ENCODE assay signal across 9 mouse cellular contexts in genomic region chr12:112151244-112151979, GRCm38 (mm10). TPM values are rescaled to one million over a fixed set of nuclear protein-coding genes. Genes with fewer than 3 reads are reported as not detected.
DNase-seq lines count a peak whose midpoint lies in the region; ATAC-seq and TF ChIP-seq lines count a peak whose summit lies in the region.
"Had no signal": no experiment of that assay in that cellular context is flagged by ENCODE, and none has a peak within 500 bp of the region (broad histone marks: within the 10 kb centered on the region; RNA-seq: fewer than 3 reads in every experiment).

No protein-coding gene starts in this region.

- H3K36me3 ChIP-seq in hindbrain, embryonic 13.5 days, result no peaks in the 10 kb centered on the region
- no peaks in the 10 kb centered on the region for H3K36me3 ChIP-seq in hindbrain, embryonic 16.5 days (ENCODE audit: control insufficient read depth, insufficient read depth, low read length)
- no peaks in the 10 kb centered on the region for H3K36me3 ChIP-seq in heart, adult 2 months (ENCODE audit: control insufficient read depth, insufficient read depth, low read length)
- H3K36me3 ChIP-seq in midbrain, embryonic 15.5 days (replicated peaks), result no peaks in the 10 kb centered on the region

- H3K9ac ChIP-seq in hindbrain, embryonic 13.5 days, result peak overlapping the region; percentile 43
- H3K9ac ChIP-seq in hindbrain, embryonic 16.5 days (ENCODE audit: low read depth, low read length), result no peak overlapping the region
- 0 out of 2 replicates have a peak overlapping the region, but pooled peaks have one; percentile 7 for H3K9ac ChIP-seq in heart, adult 2 months (ENCODE audit: low read depth, low read length)
- H3K9ac ChIP-seq in midbrain, embryonic 15.5 days, result no peak overlapping the region

- H3K4me2 ChIP-seq in hindbrain, embryonic 13.5 days, result 0 out of 2 replicates have a peak overlapping the region, but pooled peaks have one; percentile 6
- no peak overlapping the region for H3K4me2 ChIP-seq in hindbrain, embryonic 16.5 days (ENCODE audit: low read length)
- H3K4me2 ChIP-seq in midbrain, embryonic 15.5 days, result peak overlapping the region; percentile 11; the same call in 1 of the 2 replicates

- WGBS in hindbrain, embryonic 13.5 days, result 46% methylated on average over 12 of the region's 12 CpGs
- WGBS in hindbrain, embryonic 16.5 days, result 46% methylated on average over 12 of the region's 12 CpGs
- WGBS in heart, adult 2 months, result 49% methylated on average over 12 of the region's 12 CpGs
- WGBS in midbrain, embryonic 15.5 days, result 41% methylated on average over 12 of the region's 12 CpGs

- peak; percentile 60 to 68 for DNase-seq in heart, adult 2 months
- DNase-seq in kidney, postnatal 4 days, result peak; percentile 73 to 84
- no peak for DNase-seq in layer of hippocampus, adult 9-10 months (ENCODE audit: low spot score)
- DNase-seq in spleen, postnatal 36 days (ENCODE audit: low spot score in 2 of 2), result no peak
- DNase-seq in frontal cortex, postnatal 10 days (ENCODE audit: low spot score in 2 of 2), result no peak

- H3K4me3 ChIP-seq in hindbrain, embryonic 13.5 days, result no peak overlapping the region
- H3K4me3 ChIP-seq in hindbrain, embryonic 16.5 days (ENCODE audit: low read length), result no peak overlapping the region
- no peak overlapping the region for H3K4me3 ChIP-seq in heart, adult 2 months
- no peak overlapping the region for H3K4me3 ChIP-seq in midbrain, embryonic 15.5 days

- TF ChIP-seq CTCF in heart, adult 2 months (IDR thresholded peaks at IDR 0.05), result no peak

- 0 out of 2 replicates have a peak overlapping the region, but pooled peaks have one; percentile 30 for H3K27ac ChIP-seq in hindbrain, embryonic 13.5 days
- H3K27ac ChIP-seq in hindbrain, embryonic 16.5 days (ENCODE audit: low read depth, low read length), result no peak overlapping the region
- peak overlapping the region; percentile 55 for H3K27ac ChIP-seq in heart, adult 2 months
- H3K27ac ChIP-seq in midbrain, embryonic 15.5 days, result no peak overlapping the region

- no peaks in the 10 kb centered on the region for H3K9me3 ChIP-seq in hindbrain, embryonic 13.5 days
- no peaks in the 10 kb centered on the region for H3K9me3 ChIP-seq in hindbrain, embryonic 16.5 days (ENCODE audit: control insufficient read depth, low read length)
- no peaks in the 10 kb centered on the region for H3K9me3 ChIP-seq in midbrain, embryonic 15.5 days

- peaks cover 78% of the 10 kb centered on the region for H3K27me3 ChIP-seq in hindbrain, embryonic 13.5 days
- peaks cover 14% of the 10 kb centered on the region for H3K27me3 ChIP-seq in hindbrain, embryonic 16.5 days (replicated peaks; ENCODE audit: control insufficient read depth, insufficient read depth, low read length)
- H3K27me3 ChIP-seq in heart, adult 2 months (ENCODE audit: control insufficient read depth, insufficient read depth, low read length), result peaks cover under 1% of the 10 kb centered on the region; the same call in 1 of the 2 replicates
- H3K27me3 ChIP-seq in midbrain, embryonic 15.5 days (replicated peaks), result 0 out of 2 replicates have a peak, but pooled peaks cover 4% of the 10 kb centered on the region

- TF ChIP-seq POLR2A in heart, adult 2 months (IDR thresholded peaks at IDR 0.05; ENCODE audit: insufficient read depth, low read depth, low read length), result no peak

- no peak for TF ChIP-seq EP300 in heart, adult 2 months (IDR thresholded peaks at IDR 0.05; ENCODE audit: insufficient read depth, low read depth, low read length)

- H3K79me2 ChIP-seq in heart, adult 2 months (replicated peaks; ENCODE audit: control insufficient read depth, insufficient read depth, low read length), result 0 out of 2 replicates have a peak, but pooled peaks cover 1% of the 10 kb centered on the region

- intact Hi-C loops in heart, adult 2 months (cut with DNase I), result no loop called here

- no peak for ATAC-seq in hindbrain, embryonic 13.5 days (ENCODE audit: low FRiP score)
- no peak for ATAC-seq in hindbrain, embryonic 16.5 days
- ATAC-seq in midbrain, embryonic 15.5 days (replicated peaks), result no peak

- H3K4me1 ChIP-seq in hindbrain, embryonic 13.5 days (replicated peaks), result peaks cover 79% of the 10 kb centered on the region
- peaks cover 31% of the 10 kb centered on the region for H3K4me1 ChIP-seq in hindbrain, embryonic 16.5 days (ENCODE audit: control insufficient read depth, insufficient read depth, low read depth, low read length)
- peaks cover 22% of the 10 kb centered on the region for H3K4me1 ChIP-seq in heart, adult 2 months (ENCODE audit: control insufficient read depth, insufficient read depth, low read length)
- peaks cover 58% of the 10 kb centered on the region for H3K4me1 ChIP-seq in midbrain, embryonic 15.5 days

RNA-seq across cellular contexts. Expression of gene Kif26a, which starts 5.4 kb away (rescaled TPM):
- 3.8 and 4.4 TPM in 2 replicates for polyA plus RNA-seq in hindbrain, embryonic 13.5 days (2015; fragmentation: Nextera tagmentation; extraction: Ambion mirVana)
- polyA plus RNA-seq in hindbrain, embryonic 16.5 days (2015; fragmentation: Nextera tagmentation; extraction: Ambion mirVana), result 2.5 and 3.8 TPM in 2 replicates
- 10 to 100 TPM; 10.7 to 12.0 TPM for total RNA-seq in heart, adult 2 months (2021)
- polyA plus RNA-seq in heart, adult 2 months (2012; rRNA removed), result 7.3 and 8.2 TPM in 2 replicates
- polyA plus RNA-seq in midbrain, embryonic 15.5 days (2015; fragmentation: Nextera tagmentation; extraction: Ambion mirVana), result 7.2 and 8.6 TPM in 2 replicates
- total RNA-seq: CH12.LX had no signal

RNA-seq across cellular contexts. Expression of gene Aspg, which starts 44.9 kb away (rescaled TPM):
- polyA plus RNA-seq in hindbrain, embryonic 13.5 days (2015; fragmentation: Nextera tagmentation; extraction: Ambion mirVana), result 0.27 and 1.1 TPM in 2 replicates
- 2.2 and 2.6 TPM in 2 replicates for polyA plus RNA-seq in hindbrain, embryonic 16.5 days (2015; fragmentation: Nextera tagmentation; extraction: Ambion mirVana)
- under 1 TPM; 0.55 to 0.61 TPM for total RNA-seq in heart, adult 2 months (2021)
- 4.4 and 11.1 TPM in 2 replicates for polyA plus RNA-seq in heart, adult 2 months (2012; rRNA removed)
- polyA plus RNA-seq in midbrain, embryonic 15.5 days (2015; fragmentation: Nextera tagmentation; extraction: Ambion mirVana), result 1.1 and 1.3 TPM in 2 replicates
- total RNA-seq: CH12.LX had no signal

Comparison
In these comparisons a context has a peak if more than half of its experiments do, and no peak if none do; other contexts are left out.
1. H3K27ac ChIP-seq: peak in hindbrain, embryonic 13.5 days (single experiment) and heart, adult 2 months (single experiment); none in hindbrain, embryonic 16.5 days (single experiment) and midbrain, embryonic 15.5 days (single experiment).
2. H3K9ac ChIP-seq: peak in hindbrain, embryonic 13.5 days (single experiment) and heart, adult 2 months (single experiment); none in hindbrain, embryonic 16.5 days (single experiment) and midbrain, embryonic 15.5 days (single experiment).
3. DNase-seq: peak in heart, adult 2 months (2 of 2) and kidney, postnatal 4 days (2 of 2); none in layer of hippocampus, adult 9-10 months (single experiment), spleen, postnatal 36 days (0 of 2) and frontal cortex, postnatal 10 days (0 of 2).